In the genomic region with DNA sequence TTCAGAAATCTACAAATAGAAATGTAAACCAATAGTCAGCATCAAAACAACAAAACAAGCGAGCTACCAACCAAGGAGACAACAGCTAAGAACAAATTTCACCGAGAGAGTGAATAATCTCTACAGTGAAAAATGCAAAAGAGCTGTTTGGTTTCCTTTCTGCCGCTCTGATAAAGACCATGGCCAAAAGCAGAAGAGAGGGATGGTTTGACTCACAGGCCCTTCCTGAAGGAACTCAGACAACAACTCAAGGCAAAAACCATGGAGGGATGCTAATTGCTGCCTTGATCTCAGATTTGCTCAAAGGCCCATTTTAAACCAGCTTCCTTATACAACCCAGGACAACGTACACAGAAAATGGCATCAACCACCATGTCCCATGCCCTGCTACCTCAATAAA, we compare ENCODE assay signal across 31 mouse cellular contexts.
"Had no signal": no experiment of that assay in that cellular context is flagged by ENCODE, and none has a peak within 500 bp of the region (broad histone marks: within the 10 kb centered on the region; RNA-seq: fewer than 3 reads in every experiment).

No protein-coding gene starts in this region.

- H3K4me3 ChIP-seq: heart, embryonic 10.5 days; heart, embryonic 12.5 days; heart, embryonic 13.5 days; heart, embryonic 15.5 days; hindbrain, embryonic 10.5 days; hindbrain, embryonic 12.5 days; hindbrain, embryonic 13.5 days; hindbrain, embryonic 15.5 days; intestine, embryonic 15.5 days; kidney, embryonic 15.5 days; layer of hippocampus, adult 2 months; left cerebral cortex, adult 2 months had no signal

- H3K9me3 ChIP-seq: heart, embryonic 10.5 days; heart, embryonic 12.5 days; heart, embryonic 13.5 days; heart, embryonic 15.5 days; hindbrain, embryonic 10.5 days; hindbrain, embryonic 12.5 days; hindbrain, embryonic 13.5 days; hindbrain, embryonic 15.5 days; intestine, embryonic 15.5 days; kidney, embryonic 15.5 days had no signal

- H3K4me1 ChIP-seq: heart, embryonic 15.5 days; intestine, embryonic 15.5 days had no signal

- H3K4me2 ChIP-seq: heart, embryonic 11.5 days; heart, embryonic 12.5 days; heart, embryonic 13.5 days; heart, embryonic 15.5 days; hindbrain, embryonic 12.5 days; hindbrain, embryonic 13.5 days; hindbrain, embryonic 14.5 days; hindbrain, embryonic 15.5 days; intestine, embryonic 15.5 days; kidney, embryonic 15.5 days had no signal

- H3K27ac ChIP-seq: heart, embryonic 10.5 days; heart, embryonic 13.5 days; heart, embryonic 15.5 days; hindbrain, embryonic 10.5 days; hindbrain, embryonic 12.5 days; hindbrain, embryonic 13.5 days; hindbrain, embryonic 14.5 days; hindbrain, embryonic 15.5 days; hindbrain, postnatal 0 days; intestine, embryonic 15.5 days; kidney, embryonic 15.5 days; kidney, postnatal 0 days; layer of hippocampus, adult 2 months; left cerebral cortex, adult 2 months had no signal

- H3K27me3 ChIP-seq: heart, embryonic 12.5 days; heart, embryonic 13.5 days; heart, embryonic 15.5 days; hindbrain, embryonic 12.5 days; hindbrain, embryonic 13.5 days; hindbrain, embryonic 15.5 days; intestine, embryonic 15.5 days; kidney, embryonic 15.5 days had no signal

- H3K9ac ChIP-seq: heart, embryonic 12.5 days; heart, embryonic 13.5 days; heart, embryonic 15.5 days; hindbrain, embryonic 12.5 days; hindbrain, embryonic 13.5 days; hindbrain, embryonic 14.5 days; hindbrain, embryonic 15.5 days; intestine, embryonic 15.5 days; kidney, embryonic 15.5 days had no signal

- H3K36me3 ChIP-seq: heart, embryonic 10.5 days; heart, embryonic 12.5 days; heart, embryonic 13.5 days; heart, embryonic 15.5 days; hindbrain, embryonic 10.5 days; hindbrain, embryonic 12.5 days; hindbrain, embryonic 13.5 days; hindbrain, embryonic 15.5 days; intestine, embryonic 15.5 days; kidney, embryonic 15.5 days had no signal

- DNase-seq: heart, postnatal 10 days; heart, postnatal 14 days; heart, postnatal 36 days; kidney, adult 11 months; kidney, adult 18-20 months; kidney, adult 2 months; kidney, adult 8-10 months; kidney, adult 9 months; kidney, postnatal 10 days; kidney, postnatal 14 days; kidney, postnatal 25 days; kidney, postnatal 36 days; kidney, postnatal 4 days; layer of hippocampus, adult 9-11 months; layer of hippocampus, postnatal 36 days had no signal
